Mouse (Mus musculus): ENCODE results near the gene Ccdc110. TPM values are rescaled to one million over a fixed set of nuclear protein-coding genes. Genes with fewer than 3 reads are reported as not detected.

The Ccdc110 gene
- 0.14 TPM in 1 of 2 replicates, not detected in the other for polyA plus RNA-seq (2012; rRNA removed)

GRCm38 (mm10) chr8:45934582-45935014 lies at the start of gene Ccdc110:
Gene Ccdc110, plus strand, starts transcription at chr8:45934619.
- H3K4me3 ChIP-seq (replicated peaks; ENCODE audit: extremely low read depth, low read depth, low read length): no peak within 1 kb of the TSS
- 2% methylated on average over 23 of the region's 23 CpGs for WGBS
- peak; percentile 94 for DNase-seq
- peak; percentile 98 for TF ChIP-seq CTCF (IDR thresholded peaks at IDR 0.05; ENCODE audit: insufficient read depth, low read length)
- TF ChIP-seq POLR2A (IDR thresholded peaks at IDR 0.05; ENCODE audit: borderline replicate concordance, extremely low read depth, low read depth, low read length): no peak
- H3K4me1 ChIP-seq (ENCODE audit: control insufficient read depth, insufficient read depth, low read length): no peaks in the 10 kb centered on the region

GRCm38 (mm10) chr8:45885202-45885685 lies 49.2 kb upstream of the Ccdc110 start, which contains the start of gene Pdlim3:
Gene Pdlim3, plus strand, starts transcription at chr8:45885461.
- under 1% methylated on average over 22 of the region's 22 CpGs for WGBS
- Histone ChIP-seq H3K4me1 (ENCODE audit: control insufficient read depth, insufficient read depth, low read length) (peaks cover 4% of the 10 kb centered on the region), H3K4me3 (replicated peaks; ENCODE audit: extremely low read depth, low read depth, low read length) (peak within 1 kb of the TSS; percentile 66)
- TF ChIP-seq POLR2A (IDR thresholded peaks at IDR 0.05; ENCODE audit: borderline replicate concordance, extremely low read depth, low read depth, low read length) (peak; percentile 54; the same call in 1 of the 2 replicates), CTCF (IDR thresholded peaks at IDR 0.05; ENCODE audit: insufficient read depth, low read length) (no peak)
- DNase-seq: peak; percentile 58

GRCm38 (mm10) chr8:45885775-45886174 lies 48.6 kb upstream of the Ccdc110 start:
- Histone ChIP-seq H3K4me3 (replicated peaks; ENCODE audit: extremely low read depth, low read depth, low read length) (peak overlapping the region; percentile 66), H3K4me1 (ENCODE audit: control insufficient read depth, insufficient read depth, low read length) (peaks cover 4% of the 10 kb centered on the region)
- WGBS: 30% methylated on average over 2 of the region's 2 CpGs
- DNase-seq: no peak
- TF ChIP-seq POLR2A (IDR thresholded peaks at IDR 0.05; ENCODE audit: borderline replicate concordance, extremely low read depth, low read depth, low read length) (no peak), CTCF (IDR thresholded peaks at IDR 0.05; ENCODE audit: insufficient read depth, low read length) (no peak)

- Histone ChIP-seq H3K4me3 (replicated peaks; ENCODE audit: extremely low read depth, low read depth, low read length) (no peak overlapping the region), H3K4me1 (ENCODE audit: control insufficient read depth, insufficient read depth, low read length) (peaks cover 4% of the 10 kb centered on the region)
- WGBS: 87% methylated on average over 7 of the region's 7 CpGs
- TF ChIP-seq CTCF (IDR thresholded peaks at IDR 0.05; ENCODE audit: insufficient read depth, low read length) (no peak), POLR2A (IDR thresholded peaks at IDR 0.05; ENCODE audit: borderline replicate concordance, extremely low read depth, low read depth, low read length) (no peak)
- DNase-seq: no peak
Observed at GRCm38 (mm10) chr8:45889737-45890136, 44.7 kb upstream of the Ccdc110 start.

- WGBS: 73% methylated on average over 3 of the region's 3 CpGs
- Histone ChIP-seq H3K4me1 (ENCODE audit: control insufficient read depth, insufficient read depth, low read length) (no peaks in the 10 kb centered on the region), H3K4me3 (replicated peaks; ENCODE audit: extremely low read depth, low read depth, low read length) (no peak overlapping the region)
- TF ChIP-seq CTCF (IDR thresholded peaks at IDR 0.05; ENCODE audit: insufficient read depth, low read length) (no peak), POLR2A (IDR thresholded peaks at IDR 0.05; ENCODE audit: borderline replicate concordance, extremely low read depth, low read depth, low read length) (no peak)
- DNase-seq: no peak
Observed at GRCm38 (mm10) chr8:45896590-45896989, 37.8 kb upstream of the Ccdc110 start.

- peaks cover 3% of the 10 kb centered on the region for H3K4me1 ChIP-seq (ENCODE audit: control insufficient read depth, insufficient read depth, low read length)
- no peak overlapping the region for H3K4me3 ChIP-seq (replicated peaks; ENCODE audit: extremely low read depth, low read depth, low read length)
- DNase-seq: no peak
- 79% methylated on average over 3 of the region's 3 CpGs for WGBS
- TF ChIP-seq POLR2A (IDR thresholded peaks at IDR 0.05; ENCODE audit: borderline replicate concordance, extremely low read depth, low read depth, low read length): no peak
- no peak for TF ChIP-seq CTCF (IDR thresholded peaks at IDR 0.05; ENCODE audit: insufficient read depth, low read length)
Observed at GRCm38 (mm10) chr8:45899783-45900182, 34.6 kb upstream of the Ccdc110 start.

DNA sequence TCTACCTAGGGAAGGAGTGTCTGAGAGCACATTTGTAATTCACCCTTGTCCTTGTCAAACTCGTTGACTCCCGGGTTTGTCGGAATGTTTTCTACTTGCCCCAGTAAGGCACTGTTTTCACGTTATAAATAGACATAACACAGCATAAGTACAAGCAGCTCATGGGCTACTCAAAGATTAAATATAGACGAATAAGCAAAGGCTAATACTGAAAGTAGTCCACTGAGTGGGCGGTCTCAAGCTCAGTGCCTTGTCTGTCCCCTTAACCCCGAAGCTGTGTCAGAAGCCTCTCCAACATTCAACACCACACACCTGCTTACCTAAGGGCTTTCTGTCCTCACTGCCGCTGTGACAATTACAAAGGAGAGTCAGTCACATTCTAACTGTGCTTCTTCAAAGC lies 32.8 kb upstream of the Ccdc110 start:
- TF ChIP-seq POLR2A (IDR thresholded peaks at IDR 0.05; ENCODE audit: borderline replicate concordance, extremely low read depth, low read depth, low read length) (no peak), CTCF (IDR thresholded peaks at IDR 0.05; ENCODE audit: insufficient read depth, low read length) (no peak)
- DNase-seq: no peak
- 64% methylated on average over 8 of the region's 8 CpGs for WGBS
- Histone ChIP-seq H3K4me1 (ENCODE audit: control insufficient read depth, insufficient read depth, low read length) (peaks cover 3% of the 10 kb centered on the region), H3K4me3 (replicated peaks; ENCODE audit: extremely low read depth, low read depth, low read length) (no peak overlapping the region)

DNA sequence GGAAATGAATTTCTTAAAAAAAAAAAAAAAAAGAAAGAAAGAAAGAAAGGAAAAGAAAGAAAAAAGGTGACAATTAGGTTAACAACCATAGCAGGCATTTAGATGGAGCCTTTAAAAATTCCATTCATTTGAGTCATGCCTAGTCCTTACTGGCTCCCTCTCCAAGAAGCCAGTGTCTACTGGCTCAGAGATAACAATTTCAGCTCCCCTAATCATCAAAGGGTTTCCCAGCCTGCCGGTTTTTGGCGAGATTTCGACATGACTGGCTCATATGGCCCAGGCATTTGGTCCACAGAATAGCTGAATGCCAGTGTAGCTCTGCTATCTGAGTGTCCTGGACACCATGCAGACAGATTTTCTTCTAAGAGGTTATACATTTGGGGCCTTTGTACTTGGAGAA lies 30.8 kb upstream of the Ccdc110 start:
- WGBS: 30% methylated on average over 3 of the region's 3 CpGs
- no peak for DNase-seq
- TF ChIP-seq CTCF (IDR thresholded peaks at IDR 0.05; ENCODE audit: insufficient read depth, low read length): no peak

GRCm38 (mm10) chr8:45905591-45906250 lies 28.7 kb upstream of the Ccdc110 start:
- DNase-seq: no peak
- WGBS: 55% methylated on average over 7 of the region's 7 CpGs
- H3K4me3 ChIP-seq (replicated peaks; ENCODE audit: extremely low read depth, low read depth, low read length): no peak overlapping the region
- TF ChIP-seq CTCF (IDR thresholded peaks at IDR 0.05; ENCODE audit: insufficient read depth, low read length): no peak
- no peak for TF ChIP-seq POLR2A (IDR thresholded peaks at IDR 0.05; ENCODE audit: borderline replicate concordance, extremely low read depth, low read depth, low read length)
- H3K4me1 ChIP-seq (ENCODE audit: control insufficient read depth, insufficient read depth, low read length): peaks cover 3% of the 10 kb centered on the region

More for the DNA sequence above, 30.8 kb upstream of the Ccdc110 start:
- H3K4me1 ChIP-seq (ENCODE audit: control insufficient read depth, insufficient read depth, low read length): peaks cover 3% of the 10 kb centered on the region
- H3K4me3 ChIP-seq (replicated peaks; ENCODE audit: extremely low read depth, low read depth, low read length): no peak overlapping the region

DNA sequence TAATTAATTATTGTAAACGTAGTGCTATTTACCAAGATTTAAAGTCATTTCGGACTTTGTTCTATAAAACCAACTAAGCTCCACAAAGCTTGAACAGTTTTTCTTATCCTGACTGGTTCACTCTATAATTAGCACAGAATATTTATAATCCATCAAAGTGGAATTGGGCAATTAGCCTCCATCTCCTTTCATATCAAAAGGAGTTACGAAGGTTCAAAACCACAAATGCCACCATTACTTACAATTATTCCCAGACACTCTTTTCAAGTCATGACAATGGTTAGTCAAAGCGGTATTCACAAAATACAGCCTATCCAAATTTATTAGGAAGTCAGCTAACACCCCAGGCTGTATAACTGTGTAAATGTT lies 28.2 kb upstream of the Ccdc110 start:
- Histone ChIP-seq H3K4me1 (ENCODE audit: control insufficient read depth, insufficient read depth, low read length) (peaks cover 3% of the 10 kb centered on the region), H3K4me3 (replicated peaks; ENCODE audit: extremely low read depth, low read depth, low read length) (no peak overlapping the region)
- 94% methylated on average over 4 of the region's 4 CpGs for WGBS
- DNase-seq: no peak
- TF ChIP-seq POLR2A (IDR thresholded peaks at IDR 0.05; ENCODE audit: borderline replicate concordance, extremely low read depth, low read depth, low read length) (no peak), CTCF (IDR thresholded peaks at IDR 0.05; ENCODE audit: insufficient read depth, low read length) (no peak)
